Mouse (Mus musculus) thymus, adult 2 months (tissue): ENCODE data around the gene Plbd2.

ENCODE experiments used
- CTCF ChIP-seq: fragments of 200-500 bp; IDR thresholded peaks from 2 replicates; pipeline ENCODE4 v1.5.1; 2012; ENCODE audit warnings: mild to moderate bottlenecking, control low read depth, low read length, moderate library complexity, borderline replicate concordance; ENCODE audit not compliant: control insufficient read depth, poor library complexity, insufficient read depth; ENCODE audit errors: extremely low read depth
- POLR2A ChIP-seq: fragments of 200-500 bp; IDR thresholded peaks from 2 replicates; pipeline ENCODE4 v1.6.1; 2012; ENCODE audit warnings: mild to moderate bottlenecking, low read length, control low read depth, moderate library complexity; ENCODE audit not compliant: control insufficient read depth, poor library complexity, insufficient read depth; ENCODE audit errors: extremely low read depth

DNA sequence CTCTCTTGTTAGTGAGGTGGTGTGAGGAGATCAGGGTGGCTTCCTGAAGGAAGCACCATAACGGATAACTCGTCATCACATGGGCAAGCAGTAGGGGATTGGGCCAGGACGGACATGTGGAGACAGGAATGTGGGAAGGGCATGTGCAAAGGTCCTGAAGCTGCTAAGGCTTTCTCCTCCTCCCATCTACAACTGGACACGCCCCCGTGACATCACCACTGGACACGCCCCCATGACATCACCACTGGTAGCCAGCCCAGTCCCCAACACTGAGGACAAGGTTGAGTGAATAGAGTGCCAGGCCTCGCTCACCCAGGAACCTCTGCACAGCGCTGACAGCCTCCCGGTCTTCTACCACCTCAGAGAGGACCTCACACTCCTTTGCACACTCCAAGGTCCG lies 44.3 kb downstream of the Plbd2 start:
- TF ChIP-seq CTCF: no peak
- TF ChIP-seq POLR2A: no peak
